In the genomic region with DNA sequence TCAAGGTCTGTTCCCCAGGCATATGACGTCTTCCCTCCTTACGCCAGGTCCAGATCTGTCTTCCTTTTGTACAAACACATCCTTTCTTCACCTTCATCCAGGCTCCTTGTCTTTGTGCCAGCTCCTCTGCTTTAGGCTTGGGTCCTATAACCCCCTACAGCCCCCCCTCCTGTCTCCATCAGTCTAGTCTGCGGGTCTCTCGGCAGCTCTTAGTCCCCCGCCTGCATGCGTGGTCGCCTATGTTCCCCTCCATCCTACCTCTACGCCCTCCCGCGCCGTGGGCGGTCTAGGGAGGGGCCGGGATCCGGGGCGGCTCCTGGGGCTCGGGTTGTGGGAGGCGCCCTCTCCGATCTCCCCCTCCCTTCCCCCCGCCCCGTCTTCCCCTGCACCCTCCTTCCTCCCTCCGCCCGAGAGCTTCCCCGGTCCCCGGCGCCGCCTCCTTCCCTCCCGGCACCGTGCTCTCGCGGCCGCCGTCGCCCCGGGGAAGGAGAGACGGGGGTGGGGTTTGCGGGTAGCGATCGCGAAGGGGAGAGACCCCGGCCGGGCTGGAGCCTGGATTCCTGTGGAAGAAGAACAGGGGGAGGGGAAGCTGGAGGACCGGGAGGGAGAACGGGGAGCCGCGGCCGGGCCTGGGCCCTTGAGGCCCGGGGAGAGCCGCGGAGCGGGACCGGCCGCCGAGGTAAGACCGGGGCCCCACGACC, we compare ENCODE assay signal across 8 mouse cellular contexts. TPM values are rescaled to one million over a fixed set of nuclear protein-coding genes. Genes with fewer than 3 reads are reported as not detected.
DNase-seq lines count a peak whose midpoint lies in the region; ATAC-seq lines count a peak whose summit lies in the region.

A gene (plus strand): TSS at position 356 of the 701 bp plus-strand sequence.

- H3K4me3 ChIP-seq in embryonic facial prominence, embryonic 10.5 days, result peak within 1 kb of the TSS; percentile 94
- H3K4me3 ChIP-seq in limb, embryonic 13.5 days, result peak within 1 kb of the TSS; percentile 84
- peak within 1 kb of the TSS; percentile 93 for H3K4me3 ChIP-seq in midbrain, embryonic 15.5 days

- peak; percentile 79 for DNase-seq in layer of hippocampus, adult 11-12 months (ENCODE audit: low spot score)
- DNase-seq in layer of hippocampus, adult 9-10 months (ENCODE audit: low spot score), result no peak
- DNase-seq in embryonic facial prominence, embryonic 10.5 days (ENCODE audit: low spot score), result peak; percentile 92
- DNase-seq in heart, adult 18-20 months, result peak; percentile 84 to 90
- DNase-seq in kidney, adult 18-20 months, result peak; percentile 82
- DNase-seq in spleen, adult 18-20 months, result peak; percentile 69 to 77

- 1% methylated on average over 55 of the region's 55 CpGs for WGBS in embryonic facial prominence, embryonic 10.5 days
- WGBS in limb, embryonic 13.5 days, result under 1% methylated on average over 44 of the region's 55 CpGs
- under 1% methylated on average over 43 of the region's 55 CpGs for WGBS in midbrain, embryonic 15.5 days

- no peaks in the 10 kb centered on the region for H3K9me3 ChIP-seq in embryonic facial prominence, embryonic 10.5 days
- H3K9me3 ChIP-seq in limb, embryonic 13.5 days, result no peaks in the 10 kb centered on the region
- no peaks in the 10 kb centered on the region for H3K9me3 ChIP-seq in midbrain, embryonic 15.5 days

- peak within 1 kb of the TSS; percentile 94 for H3K9ac ChIP-seq in limb, embryonic 13.5 days
- peak within 1 kb of the TSS; percentile 94 for H3K9ac ChIP-seq in midbrain, embryonic 15.5 days

- H3K36me3 ChIP-seq in embryonic facial prominence, embryonic 10.5 days (replicated peaks), result no peaks in the 10 kb centered on the region
- 0 out of 2 replicates have a peak, but pooled peaks cover 3% of the 10 kb centered on the region for H3K36me3 ChIP-seq in limb, embryonic 13.5 days
- H3K36me3 ChIP-seq in midbrain, embryonic 15.5 days (replicated peaks), result no peaks in the 10 kb centered on the region

- peak within 1 kb of the TSS; percentile 96 for H3K27ac ChIP-seq in embryonic facial prominence, embryonic 10.5 days (replicated peaks)
- H3K27ac ChIP-seq in limb, embryonic 13.5 days, result peak within 1 kb of the TSS; percentile 87
- H3K27ac ChIP-seq in midbrain, embryonic 15.5 days, result peak within 1 kb of the TSS; percentile 98

- peaks cover 49% of the 10 kb centered on the region for H3K4me1 ChIP-seq in embryonic facial prominence, embryonic 10.5 days
- peaks cover 35% of the 10 kb centered on the region for H3K4me1 ChIP-seq in limb, embryonic 13.5 days
- H3K4me1 ChIP-seq in midbrain, embryonic 15.5 days, result peaks cover 36% of the 10 kb centered on the region

- peaks cover 31% of the 10 kb centered on the region for H3K27me3 ChIP-seq in embryonic facial prominence, embryonic 10.5 days (replicated peaks; ENCODE audit: low read depth, poor library complexity, severe bottlenecking)
- H3K27me3 ChIP-seq in limb, embryonic 13.5 days, result peaks cover 10% of the 10 kb centered on the region
- no peaks in the 10 kb centered on the region for H3K27me3 ChIP-seq in midbrain, embryonic 15.5 days (replicated peaks)

- H3K4me2 ChIP-seq in limb, embryonic 13.5 days (replicated peaks), result peak within 1 kb of the TSS; percentile 90
- H3K4me2 ChIP-seq in midbrain, embryonic 15.5 days, result peak within 1 kb of the TSS; percentile 77

- peak; percentile 83 for ATAC-seq in limb, embryonic 13.5 days (ENCODE audit: low FRiP score, low read depth)
- peak; percentile 79 for ATAC-seq in midbrain, embryonic 15.5 days (replicated peaks)

RNA-seq across cellular contexts. Expression of the gene that starts here (rescaled TPM):
- 7.0 and 9.4 TPM in 2 replicates for polyA plus RNA-seq in embryonic facial prominence, embryonic 10.5 days (2016; fragmentation: Nextera tagmentation; extraction: Ambion mirVana)
- total RNA-seq in heart, adult 18-20 months (2021), result 1 to 10 TPM; 6.0 to 8.2 TPM
- 13.3 and 15.2 TPM in 2 replicates for polyA plus RNA-seq in limb, embryonic 13.5 days (2015; fragmentation: Nextera tagmentation; extraction: Ambion mirVana)
- 86.4 and 88.8 TPM in 2 replicates for polyA plus RNA-seq in midbrain, embryonic 15.5 days (2015; fragmentation: Nextera tagmentation; extraction: Ambion mirVana)
